Mouse (Mus musculus) spleen, adult 2 months (tissue): ENCODE results near the gene Lmx1a. TPM values are rescaled to one million over a fixed set of nuclear protein-coding genes. Genes with fewer than 3 reads are reported as not detected.

Experiments used
- DNase-seq, 2 experiments: peaks; one replicate each; pipeline versions ENCODE4 v3.0.0 to v3.0.0-alpha.2; 2012 to 2021; ENCODE audit warnings: low spot score in 2 of 2, low read depth in 1 of 2
- H3K27ac ChIP-seq: fragments of 200-500 bp; 2 replicates; pipeline ENCODE4 v1.5.1; 2012; ENCODE audit warnings: low read length, inconsistent platforms; ENCODE audit not compliant: insufficient read depth
- H3K27me3 ChIP-seq: fragments of 200-500 bp; 2 replicates; pipeline ENCODE4 v1.6.1; 2012; ENCODE audit warnings: mild to moderate bottlenecking, moderate library complexity, low read length, inconsistent platforms; ENCODE audit not compliant: control insufficient read depth, insufficient read depth
- H3K36me3 ChIP-seq: fragments of 200-500 bp; 2 replicates; pipeline ENCODE4 v1.6.1; 2012; ENCODE audit warnings: mild to moderate bottlenecking, low read length, inconsistent platforms; ENCODE audit not compliant: control insufficient read depth, insufficient read depth
- H3K4me1 ChIP-seq: fragments of 200-500 bp; 2 replicates; pipeline ENCODE4 v1.6.1; 2011; ENCODE audit warnings: inconsistent platforms; ENCODE audit not compliant: control insufficient read depth, insufficient read depth, insufficient read length
- H3K4me3 ChIP-seq: fragments of 200-500 bp; 2 replicates; pipeline ENCODE4 v1.5.1; 2011; ENCODE audit warnings: mild to moderate bottlenecking, inconsistent platforms; ENCODE audit not compliant: insufficient read depth, insufficient read length; ENCODE audit errors: extremely low read depth
- CTCF ChIP-seq: fragments of 200-500 bp; IDR thresholded peaks from 2 replicates; pipeline ENCODE4 v1.5.1; 2011; ENCODE audit warnings: mild to moderate bottlenecking, inconsistent platforms; ENCODE audit not compliant: insufficient read depth, insufficient read length, insufficient replicate concordance; ENCODE audit errors: extremely low read depth
- POLR2A ChIP-seq: fragments of 200-500 bp; IDR thresholded peaks from 2 replicates; pipeline ENCODE4 v1.6.1; 2011; ENCODE audit warnings: low read depth, low read length, inconsistent platforms
- WGBS: fragments of 180-500 bp; shearing (Covaris S2); methylation state at CpG from one replicate; pipeline ENCODE4 v1.1.7; 2018; 5-methylcytosine and 5-hydroxymethylcytosine counted together
- polyA plus RNA-seq: library from polyadenylated mRNA; depleted of rRNA; stranded (reverse); fragments of >200 nt; gene quantifications from 2 replicates; pipeline ENCODE4 v1.2.3, GENCODE M21; 2012

Lmx1a gene
- polyA plus RNA-seq, 1 experiment = not detected

GRCm38 (mm10) chr1:167690138-167690710 lies 1.2 kb downstream of the Lmx1a start:
- peaks cover 14% of the 10 kb centered on the region for H3K27me3 ChIP-seq
- 10% methylated on average over 17 of the region's 17 CpGs for WGBS
- no peaks in the 10 kb centered on the region for H3K4me1 ChIP-seq
- no peak overlapping the region for H3K27ac ChIP-seq
- no peak for TF ChIP-seq POLR2A
- no peak for TF ChIP-seq CTCF
- DNase-seq = no peak
- H3K4me3 ChIP-seq = no peak overlapping the region
- no peaks in the 10 kb centered on the region for H3K36me3 ChIP-seq

GRCm38 (mm10) chr1:167690716-167691550 lies 1.9 kb downstream of the Lmx1a start:
- peaks cover 14% of the 10 kb centered on the region for H3K27me3 ChIP-seq
- no peak overlapping the region for H3K4me3 ChIP-seq
- TF ChIP-seq POLR2A (no peak), CTCF (no peak)
- no peak for DNase-seq
- H3K36me3 ChIP-seq = no peaks in the 10 kb centered on the region
- no peak overlapping the region for H3K27ac ChIP-seq
- WGBS = 15% methylated on average over 21 of the region's 21 CpGs
- no peaks in the 10 kb centered on the region for H3K4me1 ChIP-seq

- WGBS = 2% methylated on average over 44 of the region's 44 CpGs
- DNase-seq = no peak
- no peak overlapping the region for H3K4me3 ChIP-seq
- no peak for TF ChIP-seq CTCF
- no peak for TF ChIP-seq POLR2A
- H3K27ac ChIP-seq = no peak overlapping the region
- no peaks in the 10 kb centered on the region for H3K4me1 ChIP-seq
- H3K36me3 ChIP-seq = no peaks in the 10 kb centered on the region
- peaks cover 14% of the 10 kb centered on the region for H3K27me3 ChIP-seq
Measured at GRCm38 (mm10) chr1:167691911-167692682, 3.1 kb downstream of the Lmx1a start.

GRCm38 (mm10) chr1:167692683-167693045 lies 3.6 kb downstream of the Lmx1a start:
- no peak overlapping the region for H3K4me3 ChIP-seq
- peaks cover 14% of the 10 kb centered on the region for H3K27me3 ChIP-seq

GRCm38 (mm10) chr1:167693499-167694240 lies 4.6 kb downstream of the Lmx1a start:
- TF ChIP-seq CTCF = no peak
- no peak for TF ChIP-seq POLR2A
- Histone ChIP-seq H3K27ac (no peak overlapping the region), H3K36me3 (no peaks in the 10 kb centered on the region), H3K4me1 (no peaks in the 10 kb centered on the region), H3K4me3 (no peak overlapping the region), H3K27me3 (peaks cover 7% of the 10 kb centered on the region)
- WGBS = 8% methylated on average over 9 of the region's 9 CpGs
- no peak for DNase-seq

More at GRCm38 (mm10) chr1:167692683-167693045, 3.6 kb downstream of the Lmx1a start:
- WGBS = 7% methylated on average over 7 of the region's 7 CpGs
- no peak overlapping the region for H3K27ac ChIP-seq
- H3K36me3 ChIP-seq = no peaks in the 10 kb centered on the region
- H3K4me1 ChIP-seq = no peaks in the 10 kb centered on the region
- no peak for DNase-seq
- TF ChIP-seq POLR2A (no peak), CTCF (no peak)

GRCm38 (mm10) chr1:167694731-167695130 lies 5.7 kb downstream of the Lmx1a start:
- Histone ChIP-seq H3K36me3 (no peaks in the 10 kb centered on the region), H3K27me3 (peaks cover 7% of the 10 kb centered on the region; the same call in 1 of the 2 replicates), H3K27ac (no peak overlapping the region), H3K4me3 (no peak overlapping the region), H3K4me1 (no peaks in the 10 kb centered on the region)
- no peak for TF ChIP-seq CTCF
- no peak for TF ChIP-seq POLR2A
- 27% methylated on average over 3 of the region's 3 CpGs for WGBS
- no peak for DNase-seq
